Mouse (Mus musculus): ENCODE results near the gene Uaca.

- TF ChIP-seq POLR2A (IDR thresholded peaks at IDR 0.05; ENCODE audit: control insufficient read depth, extremely low read depth, insufficient read depth, low read length, poor library complexity) (no peak), CTCF (IDR thresholded peaks at IDR 0.05; ENCODE audit: borderline replicate concordance, control insufficient read depth, extremely low read depth, insufficient read depth, low read length, poor library complexity) (no peak)
These were observed 1.7 kb downstream of the Uaca start for GRCm38 (mm10) chr9:60796076-60796475.

All from thymus, adult 2 months (tissue).